Mouse (Mus musculus): ENCODE data around the gene Parp3. TPM values are rescaled to one million over a fixed set of nuclear protein-coding genes. Genes with fewer than 3 reads are reported as not detected.

Gene Parp3
- polyA plus RNA-seq, 1 experiment from 2014 or later, result 3.7 TPM

DNA sequence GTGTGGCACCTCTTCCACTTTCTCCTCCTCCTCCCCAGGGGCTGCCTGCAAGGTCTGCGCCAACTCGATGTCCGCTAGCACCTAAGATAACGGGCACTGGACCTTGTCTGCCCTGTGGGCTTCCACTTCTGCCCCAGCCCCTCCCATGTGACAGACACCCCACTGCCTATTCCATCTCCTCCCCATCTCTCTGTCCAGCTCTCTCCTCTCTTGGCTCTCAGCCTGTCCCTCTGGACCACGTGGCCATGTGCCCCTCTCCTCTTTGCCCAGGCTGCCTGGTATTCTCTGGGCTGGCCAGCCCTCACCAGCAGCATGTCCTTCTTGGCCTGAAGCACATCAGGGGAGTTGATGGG lies 3.0 kb downstream of the Parp3 start:
- 75% methylated on average over 5 of the region's 5 CpGs for WGBS
- ATAC-seq (ENCODE audit: insufficient read depth, low FRiP score, low read depth), result no peak
- H3K4me1 ChIP-seq, result peaks cover 50% of the 10 kb centered on the region
- no peak overlapping the region for H3K27ac ChIP-seq
- H3K9me3 ChIP-seq, result no peaks in the 10 kb centered on the region
- H3K27me3 ChIP-seq (replicated peaks), result no peaks in the 10 kb centered on the region
- no peaks in the 10 kb centered on the region for H3K36me3 ChIP-seq
- H3K9ac ChIP-seq, result no peak overlapping the region
- H3K4me3 ChIP-seq (replicated peaks), result no peak overlapping the region
- H3K4me2 ChIP-seq, result no peak overlapping the region

DNA sequence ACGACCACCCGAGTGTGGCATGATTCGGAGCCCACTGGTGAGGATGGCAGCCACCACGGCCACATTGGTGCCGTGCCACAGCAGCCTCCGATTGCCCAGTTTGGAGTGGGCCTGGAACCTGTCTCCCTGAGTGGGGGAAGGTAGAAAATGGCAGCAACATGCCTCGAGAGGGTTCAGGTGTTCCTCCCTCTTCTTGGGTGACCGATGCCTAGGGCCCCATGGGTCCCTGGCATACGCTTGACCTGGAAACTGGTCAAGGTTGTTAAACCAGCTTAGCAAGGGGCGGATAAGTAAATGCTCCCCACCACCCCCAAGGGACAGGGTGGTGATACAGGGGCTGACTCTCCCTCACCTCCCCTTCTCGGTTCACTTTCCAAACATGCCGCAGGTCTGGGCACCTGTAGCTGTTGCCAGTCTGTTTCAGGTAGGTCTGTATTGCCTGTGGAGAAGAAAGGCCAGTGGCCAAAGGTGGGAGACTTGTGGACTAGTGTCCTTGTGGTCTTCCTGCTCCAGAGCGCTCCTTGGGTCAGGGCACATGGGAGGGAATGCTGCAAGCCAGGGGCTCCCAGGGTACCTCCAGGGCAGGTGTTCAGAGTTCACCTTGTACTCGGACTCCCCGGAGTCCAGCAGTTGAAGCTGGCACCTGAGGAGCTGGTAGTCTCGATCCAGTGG lies 3.5 kb downstream of the Parp3 start:
- Histone ChIP-seq H3K4me1 (peaks cover 47% of the 10 kb centered on the region), H3K9me3 (no peaks in the 10 kb centered on the region), H3K4me3 (replicated peaks) (no peak overlapping the region), H3K27ac (no peak overlapping the region), H3K9ac (no peak overlapping the region), H3K4me2 (no peak overlapping the region), H3K36me3 (no peaks in the 10 kb centered on the region), H3K27me3 (replicated peaks) (no peaks in the 10 kb centered on the region)
- WGBS, result 87% methylated on average over 16 of the region's 16 CpGs
- ATAC-seq (ENCODE audit: insufficient read depth, low FRiP score, low read depth), result no peak

DNA sequence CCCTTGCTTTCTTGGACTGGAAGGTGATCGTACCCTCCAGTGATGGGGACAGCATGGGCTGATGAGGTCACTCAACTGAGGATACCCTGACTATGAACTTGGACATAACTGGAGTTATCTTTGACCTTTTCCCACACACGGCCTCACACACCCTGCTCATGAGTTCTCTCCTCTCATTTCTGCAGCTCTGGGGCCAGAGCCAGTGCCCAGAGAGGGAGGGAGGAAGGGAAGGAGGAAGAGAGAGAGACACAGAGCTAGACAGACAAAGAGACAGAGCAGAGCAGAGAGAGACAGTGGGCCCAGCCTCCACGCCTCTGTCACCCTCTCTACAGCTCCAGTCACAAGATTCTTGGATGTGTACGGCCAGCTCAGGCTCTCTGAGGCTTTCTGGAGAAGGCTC lies 4.4 kb downstream of the Parp3 start:
- no peaks in the 10 kb centered on the region for H3K36me3 ChIP-seq
- H3K9ac ChIP-seq, result no peak overlapping the region
- no peak for ATAC-seq (ENCODE audit: insufficient read depth, low FRiP score, low read depth)
- no peaks in the 10 kb centered on the region for H3K27me3 ChIP-seq (replicated peaks)
- H3K4me2 ChIP-seq, result no peak overlapping the region
- H3K27ac ChIP-seq, result peak overlapping the region; percentile 1; the same call in 1 of the 2 replicates
- 63% methylated on average over 4 of the region's 4 CpGs for WGBS
- no peak overlapping the region for H3K4me3 ChIP-seq (replicated peaks)
- H3K9me3 ChIP-seq, result no peaks in the 10 kb centered on the region
- peaks cover 41% of the 10 kb centered on the region for H3K4me1 ChIP-seq

GRCm38 (mm10) chr9:106471892-106472291 lies 4.9 kb downstream of the Parp3 start:
- H3K27ac ChIP-seq, result no peak overlapping the region
- no peaks in the 10 kb centered on the region for H3K27me3 ChIP-seq (replicated peaks)
- H3K4me1 ChIP-seq, result peaks cover 41% of the 10 kb centered on the region
- H3K4me2 ChIP-seq, result peak overlapping the region; percentile 42
- no peak overlapping the region for H3K4me3 ChIP-seq (replicated peaks)
- no peaks in the 10 kb centered on the region for H3K36me3 ChIP-seq
- ATAC-seq (ENCODE audit: insufficient read depth, low FRiP score, low read depth), result no peak
- 14% methylated on average over 5 of the region's 5 CpGs for WGBS
- no peak overlapping the region for H3K9ac ChIP-seq
- no peaks in the 10 kb centered on the region for H3K9me3 ChIP-seq

DNA sequence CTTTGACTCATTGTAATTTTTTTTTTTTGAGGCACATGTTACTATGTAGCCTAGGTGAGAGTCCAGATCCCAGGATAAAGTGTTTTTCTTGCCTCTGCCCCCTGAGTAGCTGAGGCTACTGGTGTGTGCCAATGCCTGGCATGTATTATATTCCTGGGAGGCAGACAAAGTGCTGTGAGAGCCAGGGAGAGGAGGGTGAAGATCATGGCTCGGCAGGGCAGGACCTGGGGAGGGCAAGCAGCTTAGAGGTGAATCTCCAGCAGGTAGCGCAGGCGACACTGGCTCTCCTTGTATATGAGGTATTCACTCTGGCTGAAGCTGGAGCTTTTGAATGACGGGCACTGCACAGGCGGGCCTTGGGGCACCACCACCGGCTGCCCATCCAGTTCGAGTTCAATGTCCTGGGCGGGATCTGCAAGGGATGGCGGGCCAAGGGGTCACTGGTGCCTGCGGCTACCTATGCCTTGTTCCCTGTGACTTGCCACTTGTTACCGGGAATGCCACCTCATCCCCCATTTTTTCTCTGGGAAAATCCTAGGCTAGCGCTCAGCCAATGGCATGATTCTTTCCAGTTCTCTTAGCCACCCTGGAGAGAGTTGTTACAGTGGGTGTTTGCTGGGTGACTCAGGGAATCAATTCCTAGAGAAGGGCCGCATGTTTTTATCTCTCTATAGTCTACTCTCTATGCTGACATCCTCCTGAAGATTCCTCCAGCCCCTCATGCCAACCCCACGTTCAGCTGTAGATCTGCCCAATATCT lies 5.6 kb downstream of the Parp3 start:
- Histone ChIP-seq H3K9me3 (no peaks in the 10 kb centered on the region), H3K9ac (no peak overlapping the region), H3K4me1 (peaks cover 36% of the 10 kb centered on the region), H3K27me3 (replicated peaks) (no peaks in the 10 kb centered on the region), H3K4me3 (replicated peaks) (no peak overlapping the region), H3K4me2 (peak overlapping the region; percentile 42), H3K27ac (no peak overlapping the region), H3K36me3 (no peaks in the 10 kb centered on the region)
- WGBS, result 67% methylated on average over 14 of the region's 14 CpGs
- ATAC-seq (ENCODE audit: insufficient read depth, low FRiP score, low read depth), result no peak

- no peak overlapping the region for H3K9ac ChIP-seq
- H3K27me3 ChIP-seq (replicated peaks), result 0 out of 2 replicates have a peak, but pooled peaks cover 5% of the 10 kb centered on the region
- H3K36me3 ChIP-seq, result no peaks in the 10 kb centered on the region
- no peak overlapping the region for H3K4me3 ChIP-seq (replicated peaks)
- no peak for ATAC-seq (ENCODE audit: insufficient read depth, low FRiP score, low read depth)
- H3K9me3 ChIP-seq, result no peaks in the 10 kb centered on the region
- H3K27ac ChIP-seq, result 0 out of 2 replicates have a peak overlapping the region, but pooled peaks have one; percentile 8
- WGBS, result 58% methylated on average over 9 of the region's 9 CpGs
- H3K4me2 ChIP-seq, result no peak overlapping the region
- H3K4me1 ChIP-seq, result peaks cover 27% of the 10 kb centered on the region
Observed at GRCm38 (mm10) chr9:106469776-106470175, 7.0 kb downstream of the Parp3 start.

- WGBS, result 62% methylated on average over 6 of the region's 6 CpGs
- peaks cover 27% of the 10 kb centered on the region for H3K4me1 ChIP-seq
- H3K9ac ChIP-seq, result no peak overlapping the region
- H3K27me3 ChIP-seq (replicated peaks), result peaks cover 6% of the 10 kb centered on the region; the same call in 1 of the 2 replicates
- H3K27ac ChIP-seq, result no peak overlapping the region
- H3K9me3 ChIP-seq, result no peaks in the 10 kb centered on the region
- H3K4me2 ChIP-seq, result no peak overlapping the region
- no peaks in the 10 kb centered on the region for H3K36me3 ChIP-seq
- no peak overlapping the region for H3K4me3 ChIP-seq (replicated peaks)
- ATAC-seq (ENCODE audit: insufficient read depth, low FRiP score, low read depth), result no peak
Observed at GRCm38 (mm10) chr9:106469317-106469716, 7.4 kb downstream of the Parp3 start.

- ATAC-seq (ENCODE audit: insufficient read depth, low FRiP score, low read depth), result no peak
Observed at GRCm38 (mm10) chr9:106467746-106468145, 9.0 kb downstream of the Parp3 start.

GRCm38 (mm10) chr9:106466721-106467120 lies 10.0 kb downstream of the Parp3 start:
- Histone ChIP-seq H3K27me3 (replicated peaks) (peaks cover 11% of the 10 kb centered on the region; the same call in 1 of the 2 replicates), H3K27ac (no peak overlapping the region), H3K4me3 (replicated peaks) (no peak overlapping the region), H3K4me1 (peaks cover 13% of the 10 kb centered on the region), H3K9ac (no peak overlapping the region), H3K36me3 (peaks cover 9% of the 10 kb centered on the region), H3K9me3 (no peaks in the 10 kb centered on the region), H3K4me2 (no peak overlapping the region)
- 84% methylated on average over 6 of the region's 6 CpGs for WGBS
- no peak for ATAC-seq (ENCODE audit: insufficient read depth, low FRiP score, low read depth)

More at GRCm38 (mm10) chr9:106467746-106468145, 9.0 kb downstream of the Parp3 start:
- no peak overlapping the region for H3K9ac ChIP-seq
- peaks cover 17% of the 10 kb centered on the region for H3K4me1 ChIP-seq
- no peak overlapping the region for H3K4me3 ChIP-seq (replicated peaks)
- 90% methylated on average over 7 of the region's 7 CpGs for WGBS
- no peak overlapping the region for H3K27ac ChIP-seq
- H3K27me3 ChIP-seq (replicated peaks), result peaks cover 11% of the 10 kb centered on the region; the same call in 1 of the 2 replicates
- no peak overlapping the region for H3K4me2 ChIP-seq
- no peaks in the 10 kb centered on the region for H3K9me3 ChIP-seq
- peaks cover 5% of the 10 kb centered on the region for H3K36me3 ChIP-seq

GRCm38 (mm10) chr9:106465571-106466200 lies 11.1 kb downstream of the Parp3 start, which contains the start of gene Gpr62:
Gpr62 (minus strand) TSS chr9:106465938.
- Histone ChIP-seq H3K36me3 (peaks cover 9% of the 10 kb centered on the region), H3K27ac (no peak within 1 kb of the TSS), H3K4me1 (peaks cover 9% of the 10 kb centered on the region), H3K4me2 (peak within 1 kb of the TSS; percentile 99), H3K27me3 (replicated peaks) (peaks cover 11% of the 10 kb centered on the region; the same call in 1 of the 2 replicates), H3K9ac (peak within 1 kb of the TSS; percentile 52), H3K9me3 (no peaks in the 10 kb centered on the region), H3K4me3 (replicated peaks) (peak within 1 kb of the TSS; percentile 61)
- no peak for ATAC-seq (ENCODE audit: insufficient read depth, low FRiP score, low read depth)
- 31% methylated on average over 26 of the region's 26 CpGs for WGBS

- peaks cover 9% of the 10 kb centered on the region for H3K36me3 ChIP-seq
- H3K4me2 ChIP-seq, result peak overlapping the region; percentile 99
- peaks cover 9% of the 10 kb centered on the region for H3K4me1 ChIP-seq
- H3K9me3 ChIP-seq, result no peaks in the 10 kb centered on the region
- 3% methylated on average over 94 of the region's 99 CpGs for WGBS
- ATAC-seq (ENCODE audit: insufficient read depth, low FRiP score, low read depth), result peak; percentile 67
- H3K27ac ChIP-seq, result no peak overlapping the region
- H3K27me3 ChIP-seq (replicated peaks), result peaks cover 11% of the 10 kb centered on the region; the same call in 1 of the 2 replicates
- H3K4me3 ChIP-seq (replicated peaks), result peak overlapping the region; percentile 61
- H3K9ac ChIP-seq, result peak overlapping the region; percentile 52
Observed at GRCm38 (mm10) chr9:106464751-106465541, 11.8 kb downstream of the Parp3 start.

Measured in stomach, embryonic 15.5 days (tissue).